Mouse (Mus musculus) adrenal gland, adult (tissue): ENCODE results near the gene Vmn1r87.

ENCODE experiments used
- DNase-seq, 2 experiments: peaks; one replicate each; pipeline ENCODE4 v3.0.0; 2022 to 2023; ENCODE audit warnings: low spot score in 1 of 2; ENCODE audit not compliant: inconsistent age in 2 of 2

Vmn1r87 gene

GRCm38 (mm10) chr7:13140057-13140456 is at the start of gene Vmn1r87:
Gene Vmn1r87, minus strand, starts transcription at chr7:13140157.
- DNase-seq, result no peak

GRCm38 (mm10) chr7:13159268-13159667 is 19.3 kb upstream of the Vmn1r87 start, which contains the start of gene Vmn1r88:
Gene Vmn1r88, plus strand, starts transcription at chr7:13159568.
- DNase-seq, result no peak

- no peak for DNase-seq
These were observed 2.6 kb downstream of the Vmn1r87 start for GRCm38 (mm10) chr7:13137340-13137739.

- no peak for DNase-seq
These were observed 8.1 kb downstream of the Vmn1r87 start for GRCm38 (mm10) chr7:13131856-13132255.

- DNase-seq, result peak; percentile 37 to 66
These were observed 16.3 kb downstream of the Vmn1r87 start for GRCm38 (mm10) chr7:13123554-13124153.

- no peak for DNase-seq
These were observed 20.1 kb downstream of the Vmn1r87 start, which contains the start of gene Vmn1r86 for GRCm38 (mm10) chr7:13119817-13120216. Gene Vmn1r86, minus strand, starts transcription at chr7:13119917.

- DNase-seq, result no peak
These were observed 44.9 kb downstream of the Vmn1r87 start, which contains the start of gene Vmn1r85 for GRCm38 (mm10) chr7:13095073-13095472. Gene Vmn1r85, minus strand, starts transcription at chr7:13095173.
